Mouse (Mus musculus) limb, embryonic 11.5 days (tissue): ENCODE data around the gene Il1rl2. TPM values are rescaled to one million over a fixed set of nuclear protein-coding genes. Genes with fewer than 3 reads are reported as not detected.
A peak's percentile ranks its signal among the peaks of the same experiment; 100 is the strongest.

Experiments
- ATAC-seq: fragments of 200-750 bp; cut with Nextera tagmentation; 2 replicates; pipeline ENCODE4 v1.8.0; 2017; ENCODE audit warnings: low read depth; ENCODE audit not compliant: insufficient number of reproducible peaks, low FRiP score, low TSS enrichment
- DNase-seq: peaks from one replicate; pipeline ENCODE4 v3.0.0-alpha.2; 2015; ENCODE audit warnings: low spot score
- H3K27ac ChIP-seq: fragments of 300-500 bp; sonication (generic); replicated peaks from 2 replicates; pipeline ENCODE4 v1.5.1; 2014; ENCODE audit warnings: low read depth, mild to moderate bottlenecking, low read length
- H3K27me3 ChIP-seq: fragments of 300-500 bp; sonication (generic); 2 replicates; pipeline ENCODE4 v1.6.1; 2014; ENCODE audit warnings: mild to moderate bottlenecking, low read length, mixed read lengths; ENCODE audit not compliant: control insufficient read depth, insufficient read depth
- H3K36me3 ChIP-seq: fragments of 300-500 bp; sonication (generic); 2 replicates; pipeline ENCODE4 v1.6.1; 2014; ENCODE audit warnings: mild to moderate bottlenecking, low read length, moderate library complexity, mixed read lengths; ENCODE audit not compliant: control insufficient read depth, insufficient read depth
- H3K4me1 ChIP-seq: fragments of 300-500 bp; sonication (generic); 2 replicates; pipeline ENCODE4 v1.6.1; 2014; ENCODE audit warnings: low read length, mixed read lengths; ENCODE audit not compliant: control insufficient read depth, insufficient read depth
- H3K4me2 ChIP-seq: fragments of 300-500 bp; sonication (generic); 2 replicates; pipeline ENCODE4 v1.6.1; 2014; ENCODE audit warnings: low read depth, mild to moderate bottlenecking, moderate library complexity; ENCODE audit not compliant: severe bottlenecking
- H3K4me3 ChIP-seq: fragments of 300-500 bp; sonication (generic); 2 replicates; pipeline ENCODE4 v1.5.1; 2014; ENCODE audit warnings: low read depth, low read length
- H3K9ac ChIP-seq: fragments of 300-500 bp; sonication (generic); 2 replicates; pipeline ENCODE4 v1.6.1; 2014; ENCODE audit warnings: mild to moderate bottlenecking, low read length
- H3K9me3 ChIP-seq: fragments of 300-500 bp; sonication (generic); 2 replicates; pipeline ENCODE4 v1.6.1; 2016; ENCODE audit warnings: low read length; ENCODE audit not compliant: control insufficient read depth
- WGBS: fragments of 180-500 bp; shearing (Covaris S2); extraction: QIAGEN DNeasy Blood & Tissue Kit; methylation state at CpG from one replicate; pipeline ENCODE4 v1.1.7; 2014; 5-methylcytosine and 5-hydroxymethylcytosine counted together
- polyA plus RNA-seq: library from polyadenylated mRNA; unstranded; fragments of >200 nt; fragmentation: Nextera tagmentation; extraction: Ambion mirVana; gene quantifications from 2 replicates; pipeline ENCODE4 v1.2.1, GENCODE M21; 2014

The Il1rl2 gene
- polyA plus RNA-seq, result 0.88 and 1.1 TPM in 2 replicates

DNA sequence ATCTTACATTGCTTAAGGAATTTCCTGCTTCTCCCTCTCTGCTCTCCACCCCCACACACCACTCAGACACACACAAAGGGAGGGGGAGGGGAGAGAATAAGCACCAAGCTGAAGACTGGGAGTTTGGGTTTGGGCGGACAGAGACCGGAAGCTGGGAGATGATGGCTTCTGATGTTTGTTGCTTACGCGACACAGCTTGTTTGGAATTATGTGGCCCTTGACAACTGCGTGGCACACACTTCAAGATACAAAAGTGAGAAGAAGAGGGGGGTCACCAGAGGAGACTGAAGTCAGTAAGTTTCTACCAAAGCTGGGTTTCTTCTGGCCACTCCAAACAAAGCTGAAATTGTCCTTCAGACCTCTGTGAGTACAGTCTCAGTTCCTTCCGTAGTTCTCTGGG lies at the start of gene Il1rl2:
TSS of gene Il1rl2 (plus strand) at position 154 of the 400 bp plus-strand sequence.
- peaks cover 16% of the 10 kb centered on the region for H3K27me3 ChIP-seq

DNA sequence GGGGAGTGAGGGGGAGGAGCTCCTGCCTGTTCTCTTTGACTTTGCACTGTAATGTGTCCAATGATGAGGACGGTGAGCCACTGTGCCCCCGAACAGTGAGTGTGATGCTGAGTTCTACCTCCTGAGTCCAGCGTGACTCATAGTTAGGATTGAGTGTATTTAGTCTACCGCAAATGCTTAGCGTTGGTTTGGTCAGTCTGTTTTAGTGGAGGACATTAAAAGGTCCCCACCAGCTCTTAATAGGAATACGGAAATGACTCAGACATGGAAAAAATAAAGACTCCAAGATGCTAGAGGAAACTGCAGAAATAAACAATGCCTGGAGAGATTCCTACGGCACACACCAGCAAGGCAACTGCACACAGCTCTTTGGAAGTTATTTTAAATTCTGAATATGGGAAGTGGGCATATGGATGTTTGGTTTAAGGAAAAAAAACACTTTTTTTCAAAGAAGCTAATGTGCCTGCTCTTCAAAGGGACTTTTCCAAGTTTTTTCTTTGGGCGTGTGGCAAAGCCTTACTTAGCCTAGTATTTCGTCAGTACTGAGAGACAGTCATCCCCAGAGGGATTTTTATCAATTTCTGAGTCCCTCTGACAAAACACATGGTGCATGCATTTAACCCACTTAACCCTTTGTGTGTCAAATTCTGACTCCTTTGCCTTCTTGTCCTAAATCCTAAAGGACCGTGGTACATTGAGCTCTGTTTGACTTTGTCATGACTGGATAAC lies 49.0 kb upstream of the Il1rl2 start:
- ATAC-seq, result no peak
- Histone ChIP-seq H3K9ac (no peak overlapping the region), H3K27ac (no peak overlapping the region), H3K36me3 (no peaks in the 10 kb centered on the region), H3K4me2 (no peak overlapping the region), H3K4me3 (no peak overlapping the region), H3K9me3 (no peaks in the 10 kb centered on the region; the same call in 1 of the 2 replicates), H3K4me1 (no peaks in the 10 kb centered on the region), H3K27me3 (no peaks in the 10 kb centered on the region)
- no peak for DNase-seq
- WGBS, result 84% methylated on average over 10 of the region's 10 CpGs

More for the DNA sequence above, at the start of gene Il1rl2:
- ATAC-seq (no peak), DNase-seq (peak; percentile 48)
- WGBS, result 47% methylated on average over 6 of the region's 6 CpGs
- H3K4me1 ChIP-seq, result peaks cover 12% of the 10 kb centered on the region; the same call in 1 of the 2 replicates
- H3K27ac ChIP-seq, result no peak within 1 kb of the TSS
- H3K36me3 ChIP-seq, result no peaks in the 10 kb centered on the region
- peak within 1 kb of the TSS; percentile 28 for H3K4me3 ChIP-seq
- H3K4me2 ChIP-seq, result peak within 1 kb of the TSS; percentile 66
- H3K9me3 ChIP-seq, result no peaks in the 10 kb centered on the region
- H3K9ac ChIP-seq, result peak within 1 kb of the TSS; percentile 44

DNA sequence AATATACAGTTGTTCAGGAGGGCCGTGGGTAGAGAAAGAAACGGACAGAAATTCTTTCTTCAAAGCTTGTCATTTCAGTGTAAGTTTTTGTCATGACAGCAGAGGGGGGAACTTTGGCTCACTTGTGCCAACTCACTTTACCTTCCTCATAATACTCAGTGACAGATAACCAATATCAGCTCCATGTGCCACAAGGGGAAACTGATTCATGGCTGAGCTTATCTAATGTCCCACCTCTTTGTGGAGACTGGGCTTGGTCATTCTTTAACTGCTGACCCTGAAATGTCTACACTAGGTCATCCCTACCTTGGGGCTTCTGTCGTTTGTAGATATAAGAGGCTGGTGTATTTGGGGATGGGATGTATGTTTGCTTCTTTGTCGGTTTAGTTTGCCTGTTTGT lies 46.5 kb upstream of the Il1rl2 start:
- Histone ChIP-seq H3K27me3 (no peaks in the 10 kb centered on the region), H3K9ac (no peak overlapping the region), H3K27ac (no peak overlapping the region), H3K36me3 (no peaks in the 10 kb centered on the region), H3K4me3 (no peak overlapping the region), H3K9me3 (no peaks in the 10 kb centered on the region), H3K4me1 (no peaks in the 10 kb centered on the region), H3K4me2 (no peak overlapping the region)
- 84% methylated on average over 4 of the region's 4 CpGs for WGBS
- DNase-seq (no peak), ATAC-seq (no peak)

DNA sequence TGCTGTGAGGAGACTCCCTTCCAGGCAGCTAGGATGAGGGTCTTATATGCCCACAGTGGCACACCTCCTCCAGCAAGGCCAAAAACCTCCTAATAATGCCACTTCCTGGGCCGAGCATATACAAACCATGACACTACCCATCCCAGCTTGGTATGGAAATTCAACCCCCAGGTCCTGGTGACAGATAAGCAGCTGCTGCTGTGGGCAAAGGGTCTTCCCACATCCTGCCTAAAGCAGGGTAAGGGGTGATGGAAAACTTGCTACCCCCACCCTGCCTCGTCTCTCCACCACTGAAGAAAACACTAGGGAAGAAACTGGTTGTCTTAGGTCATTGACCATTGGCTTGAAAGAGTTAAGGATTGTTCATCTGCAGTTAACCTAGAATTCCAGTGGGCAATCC lies 45.7 kb upstream of the Il1rl2 start:
- WGBS, result 91% methylated on average over 2 of the region's 2 CpGs

DNA sequence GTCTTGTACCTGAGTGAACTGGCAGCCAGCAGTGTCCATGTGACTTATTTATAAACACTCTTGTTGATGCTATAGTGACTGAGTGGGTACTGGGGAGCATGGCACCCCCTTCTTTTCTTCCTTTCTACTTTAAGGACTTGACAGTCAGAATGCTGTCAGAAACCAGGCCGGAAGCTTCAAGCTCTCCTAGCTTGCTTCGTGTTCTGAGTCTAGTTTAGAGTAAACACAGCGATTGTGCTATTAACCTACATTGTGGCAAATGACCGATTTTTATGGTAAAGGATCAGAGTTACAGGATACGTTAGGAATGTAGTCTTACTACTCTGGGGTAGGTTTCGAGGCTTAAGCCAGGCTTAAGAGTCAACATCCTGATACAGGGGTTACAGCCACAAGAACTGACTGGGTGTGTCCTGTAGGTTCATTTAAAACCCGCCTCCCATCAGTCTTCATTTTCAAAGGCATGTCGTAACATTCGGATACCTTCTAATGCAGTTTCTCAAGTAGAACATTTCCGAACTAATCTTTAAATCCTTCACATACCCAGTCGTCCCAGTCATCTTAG lies 45.1 kb upstream of the Il1rl2 start:
- Histone ChIP-seq H3K4me3 (no peak overlapping the region), H3K36me3 (no peaks in the 10 kb centered on the region), H3K9ac (no peak overlapping the region), H3K4me2 (no peak overlapping the region), H3K4me1 (no peaks in the 10 kb centered on the region), H3K9me3 (no peaks in the 10 kb centered on the region), H3K27ac (no peak overlapping the region), H3K27me3 (no peaks in the 10 kb centered on the region)
- 80% methylated on average over 11 of the region's 11 CpGs for WGBS
- ATAC-seq (no peak), DNase-seq (no peak)

More for the DNA sequence above, 45.7 kb upstream of the Il1rl2 start:
- Histone ChIP-seq H3K36me3 (no peaks in the 10 kb centered on the region), H3K4me3 (no peak overlapping the region), H3K27ac (no peak overlapping the region), H3K4me2 (no peak overlapping the region), H3K9ac (no peak overlapping the region), H3K4me1 (no peaks in the 10 kb centered on the region), H3K9me3 (no peaks in the 10 kb centered on the region), H3K27me3 (no peaks in the 10 kb centered on the region)
- no peak for ATAC-seq
- no peak for DNase-seq

DNA sequence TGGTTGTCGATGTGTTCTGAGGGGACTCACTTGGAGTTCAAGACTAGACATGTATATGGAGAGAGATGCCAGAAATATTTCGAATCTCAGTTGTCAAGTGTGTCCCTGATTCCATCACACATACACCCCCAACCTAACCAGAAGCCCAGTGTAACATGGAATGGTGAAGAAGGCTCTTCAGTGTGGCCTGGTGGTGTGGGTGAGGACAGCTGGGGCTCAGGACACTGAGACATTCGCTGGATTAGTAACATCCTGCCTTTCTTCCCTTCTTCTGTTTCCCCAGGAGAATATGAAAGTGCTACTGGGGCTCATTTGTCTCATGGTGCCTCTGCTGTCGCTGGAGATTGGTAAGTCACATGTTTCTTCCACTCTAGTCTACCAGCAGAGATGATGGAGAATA lies 42.5 kb upstream of the Il1rl2 start:
- Histone ChIP-seq H3K36me3 (no peaks in the 10 kb centered on the region), H3K4me3 (no peak overlapping the region), H3K9me3 (no peaks in the 10 kb centered on the region), H3K27me3 (no peaks in the 10 kb centered on the region), H3K4me1 (no peaks in the 10 kb centered on the region), H3K4me2 (no peak overlapping the region), H3K27ac (no peak overlapping the region), H3K9ac (no peak overlapping the region)
- ATAC-seq, result no peak
- DNase-seq, result no peak
- 84% methylated on average over 4 of the region's 4 CpGs for WGBS

DNA sequence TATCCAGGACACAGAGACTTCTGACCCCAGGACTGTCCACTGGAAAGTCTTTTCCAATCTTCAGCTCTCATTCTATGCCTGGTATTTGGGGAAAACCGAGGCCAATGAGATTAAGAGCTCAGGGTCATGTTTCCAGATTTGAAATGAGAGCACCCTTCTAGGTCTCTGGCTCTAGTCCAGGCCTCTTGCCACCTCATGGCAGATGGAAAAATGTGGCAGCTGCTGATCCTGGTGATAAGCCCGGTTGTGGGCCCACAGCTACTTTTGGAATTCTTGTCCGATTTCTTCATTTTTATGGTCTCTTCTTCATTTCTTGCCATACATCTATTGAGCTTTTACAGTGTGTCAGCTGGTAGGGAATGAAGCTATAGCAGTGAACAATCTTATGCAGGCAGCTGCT lies 42.0 kb upstream of the Il1rl2 start:
- no peak overlapping the region for H3K4me2 ChIP-seq
- ATAC-seq (no peak), DNase-seq (no peak)
- no peak overlapping the region for H3K4me3 ChIP-seq
- WGBS, result 87% methylated on average over 3 of the region's 3 CpGs
- no peaks in the 10 kb centered on the region for H3K4me1 ChIP-seq
- H3K9ac ChIP-seq, result no peak overlapping the region
- no peaks in the 10 kb centered on the region for H3K9me3 ChIP-seq
- H3K27ac ChIP-seq, result no peak overlapping the region
- H3K27me3 ChIP-seq, result no peaks in the 10 kb centered on the region
- H3K36me3 ChIP-seq, result no peaks in the 10 kb centered on the region

DNA sequence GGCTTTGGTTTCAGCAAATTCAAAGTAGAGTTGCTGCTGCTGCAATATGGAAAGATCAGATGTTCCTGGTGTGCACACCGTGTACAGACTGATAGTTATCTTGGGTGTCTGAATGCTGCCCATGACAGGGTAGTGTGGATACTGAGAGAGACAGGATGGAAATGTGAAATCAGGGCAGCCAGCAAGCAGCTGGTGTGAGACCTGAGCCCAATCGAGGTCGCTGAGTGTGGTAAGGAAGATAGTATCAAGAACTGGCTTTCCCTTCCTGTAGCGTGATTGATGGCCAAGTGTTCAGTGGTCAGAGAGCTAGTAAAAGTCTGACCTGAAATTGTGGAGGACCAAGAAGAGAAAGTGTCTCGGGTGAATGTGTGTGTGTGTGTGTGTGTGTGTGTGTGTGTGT lies 40.4 kb upstream of the Il1rl2 start:
- Histone ChIP-seq H3K9ac (no peak overlapping the region), H3K4me3 (no peak overlapping the region), H3K9me3 (no peaks in the 10 kb centered on the region), H3K36me3 (no peaks in the 10 kb centered on the region), H3K27ac (no peak overlapping the region), H3K27me3 (no peaks in the 10 kb centered on the region), H3K4me1 (no peaks in the 10 kb centered on the region), H3K4me2 (no peak overlapping the region)
- DNase-seq, result no peak
- 82% methylated on average over 5 of the region's 5 CpGs for WGBS
- no peak for ATAC-seq
